In the genomic region with DNA sequence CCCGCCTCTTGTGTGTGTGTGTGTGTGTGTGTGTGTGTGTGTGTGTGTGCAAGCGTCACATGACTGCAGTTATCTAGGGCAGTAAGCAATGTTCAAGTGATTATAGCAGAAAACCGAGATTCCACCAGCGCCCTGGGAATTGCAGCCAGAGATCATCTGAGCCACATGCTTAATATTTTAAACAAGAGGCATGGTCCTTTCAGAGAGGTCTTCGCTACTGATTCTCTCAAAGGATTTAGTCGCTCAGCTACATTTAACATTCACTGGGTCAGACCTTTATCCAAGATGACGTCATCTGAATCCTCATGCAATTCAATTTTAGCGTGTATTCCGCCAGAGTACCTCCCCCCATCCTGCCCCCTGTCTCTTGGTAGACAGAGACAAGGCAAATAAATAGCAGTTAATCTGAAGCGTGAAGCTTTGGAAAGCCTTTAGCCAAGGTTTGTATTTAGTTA, we compare ENCODE assay signal across 8 mouse cellular contexts.
DNase-seq lines count a peak whose midpoint lies in the region; ATAC-seq and TF ChIP-seq lines count a peak whose summit lies in the region.

No protein-coding gene starts in this region.

- H3K27ac ChIP-seq in forebrain, postnatal 0 days (ENCODE audit: low read depth, low read length): peak overlapping the region; percentile 90
- peak overlapping the region; percentile 83 for H3K27ac ChIP-seq in neural tube, embryonic 14.5 days (ENCODE audit: low read depth, low read length)
- no peak overlapping the region for H3K27ac ChIP-seq in thymus, adult 2 months (ENCODE audit: control insufficient read depth, insufficient read depth, low read length)

- 0 out of 2 replicates have a peak, but pooled peaks have one; percentile 12 for TF ChIP-seq CTCF in forebrain, postnatal 0 days (IDR thresholded peaks at IDR 0.05; ENCODE audit: low read depth)
- no peak for TF ChIP-seq CTCF in thymus, adult 2 months (IDR thresholded peaks at IDR 0.05; ENCODE audit: borderline replicate concordance, control insufficient read depth, extremely low read depth, insufficient read depth, low read length, poor library complexity)

- TF ChIP-seq POLR2A in thymus, adult 2 months (IDR thresholded peaks at IDR 0.05; ENCODE audit: control insufficient read depth, extremely low read depth, insufficient read depth, low read length, poor library complexity): no peak

- peak overlapping the region; percentile 51 for H3K4me2 ChIP-seq in forebrain, postnatal 0 days (ENCODE audit: low read depth)
- H3K4me2 ChIP-seq in neural tube, embryonic 14.5 days (ENCODE audit: low read depth, low read length): peak overlapping the region; percentile 55

- DNase-seq in embryo, embryonic 10 days (ENCODE audit: low spot score): peak; percentile 18
- no peak for DNase-seq in embryo, embryonic 10.5 days (ENCODE audit: low spot score)
- DNase-seq in brain, embryonic 18.5 days (ENCODE audit: low read depth, low spot score): peak; percentile 50
- peak; percentile 75 for DNase-seq in forebrain, postnatal 0 days
- DNase-seq in layer of hippocampus, postnatal 10 days (ENCODE audit: low spot score in 2 of 2): peak; percentile 22 to 41
- no peak for DNase-seq in thymus, adult 2 months
- DNase-seq in kidney, adult 18-20 months: no peak

- H3K36me3 ChIP-seq in forebrain, postnatal 0 days (ENCODE audit: insufficient read depth): no peaks in the 10 kb centered on the region
- no peaks in the 10 kb centered on the region for H3K36me3 ChIP-seq in neural tube, embryonic 14.5 days (ENCODE audit: control insufficient read depth, insufficient read depth, low read length)
- no peaks in the 10 kb centered on the region for H3K36me3 ChIP-seq in thymus, adult 2 months (ENCODE audit: control insufficient read depth, insufficient read depth, low read length)

- WGBS in forebrain, postnatal 0 days: 14% methylated on average over 10 of the region's 10 CpGs
- 30% methylated on average over 10 of the region's 10 CpGs for WGBS in neural tube, embryonic 14.5 days
- WGBS in thymus, adult 2 months: 77% methylated on average over 10 of the region's 10 CpGs

- peaks cover 9% of the 10 kb centered on the region; the same call in 1 of the 2 replicates for H3K4me1 ChIP-seq in forebrain, postnatal 0 days (ENCODE audit: insufficient read depth)
- peaks cover 9% of the 10 kb centered on the region; the same call in 1 of the 2 replicates for H3K4me1 ChIP-seq in neural tube, embryonic 14.5 days (ENCODE audit: control insufficient read depth, insufficient read depth, low read length)
- H3K4me1 ChIP-seq in thymus, adult 2 months (replicated peaks; ENCODE audit: control insufficient read depth, insufficient read depth, low read length): no peaks in the 10 kb centered on the region

- H3K27me3 ChIP-seq in forebrain, postnatal 0 days (ENCODE audit: insufficient read depth, low read length): no peaks in the 10 kb centered on the region
- H3K27me3 ChIP-seq in neural tube, embryonic 14.5 days (ENCODE audit: control insufficient read depth, insufficient read depth, low read length): no peaks in the 10 kb centered on the region
- H3K27me3 ChIP-seq in thymus, adult 2 months (ENCODE audit: control insufficient read depth, insufficient read depth, low read length): no peaks in the 10 kb centered on the region

- H3K9me3 ChIP-seq in forebrain, postnatal 0 days (ENCODE audit: low read length): 0 out of 2 replicates have a peak, but pooled peaks cover 3% of the 10 kb centered on the region
- H3K9me3 ChIP-seq in neural tube, embryonic 14.5 days (ENCODE audit: control insufficient read depth, low read length): no peaks in the 10 kb centered on the region

- peak overlapping the region; percentile 28 for H3K4me3 ChIP-seq in forebrain, postnatal 0 days (ENCODE audit: low read depth, low read length)
- peak overlapping the region; percentile 23 for H3K4me3 ChIP-seq in neural tube, embryonic 14.5 days (ENCODE audit: low read depth, low read length)
- no peak overlapping the region for H3K4me3 ChIP-seq in thymus, adult 2 months (ENCODE audit: control insufficient read depth, insufficient read depth, low read length)

- peak overlapping the region; percentile 56 for H3K9ac ChIP-seq in forebrain, postnatal 0 days
- no peak overlapping the region; the same call in 1 of the 2 replicates for H3K9ac ChIP-seq in neural tube, embryonic 14.5 days (replicated peaks; ENCODE audit: low read depth, low read length)

- peak; percentile 75 for ATAC-seq in forebrain, postnatal 0 days
- ATAC-seq in neural tube, embryonic 14.5 days (ENCODE audit: low read depth): peak; percentile 64

Comparison
In these comparisons a context has a peak if more than half of its experiments do, and no peak if none do; other contexts are left out.
1. DNase-seq: peak in embryo, embryonic 10 days (single experiment), brain, embryonic 18.5 days (single experiment), forebrain, postnatal 0 days (single experiment) and layer of hippocampus, postnatal 10 days (2 of 2); none in embryo, embryonic 10.5 days (single experiment), thymus, adult 2 months (single experiment) and kidney, adult 18-20 months (single experiment).